ENCODE assay signal across 11 mouse cellular contexts in genomic region chr2:131344449-131344848, GRCm38 (mm10). TPM values are rescaled to one million over a fixed set of nuclear protein-coding genes. Genes with fewer than 3 reads are reported as not detected.
DNase-seq lines count a peak whose midpoint lies in the region; ATAC-seq and TF ChIP-seq lines count a peak whose summit lies in the region.
"Had no signal": no experiment of that assay in that cellular context is flagged by ENCODE, and none has a peak within 500 bp of the region (broad histone marks: within the 10 kb centered on the region; RNA-seq: fewer than 3 reads in every experiment).

No protein-coding gene starts in this region.

- WGBS in kidney, adult 2 months: 74% methylated on average over 3 of the region's 3 CpGs
- 84% methylated on average over 3 of the region's 3 CpGs for WGBS in kidney, embryonic 16.5 days

- peaks cover 5% of the 10 kb centered on the region; the same call in 1 of the 2 replicates for H3K4me1 ChIP-seq in kidney, adult 2 months (ENCODE audit: control insufficient read depth, insufficient read depth, low read length)
- peaks cover 7% of the 10 kb centered on the region for H3K4me1 ChIP-seq in kidney, embryonic 16.5 days (ENCODE audit: insufficient read depth, low read length)

- H3K36me3 ChIP-seq in kidney, adult 2 months (ENCODE audit: control insufficient read depth, insufficient read depth, low read length): no peaks in the 10 kb centered on the region
- no peaks in the 10 kb centered on the region for H3K36me3 ChIP-seq in kidney, embryonic 16.5 days (ENCODE audit: insufficient read depth, low read length)
- H3K36me3 ChIP-seq: embryonic facial prominence, embryonic 13.5 days; midbrain, embryonic 15.5 days had no signal

- TF ChIP-seq CTCF in kidney, adult 2 months (conservative IDR thresholded peaks at IDR 0.05; ENCODE audit: insufficient read depth, insufficient read length, low read depth, low read length): no peak

- no peak for TF ChIP-seq POLR2A in kidney, adult 2 months (IDR thresholded peaks at IDR 0.05; ENCODE audit: low read depth, low read length)

- H3K27me3 ChIP-seq in kidney, adult 2 months (replicated peaks; ENCODE audit: control insufficient read depth, insufficient read depth, low read length): no peaks in the 10 kb centered on the region
- H3K27me3 ChIP-seq in kidney, embryonic 16.5 days (ENCODE audit: insufficient read depth, low read length): no peaks in the 10 kb centered on the region
- H3K27me3 ChIP-seq: embryonic facial prominence, embryonic 13.5 days; midbrain, embryonic 15.5 days had no signal

- no peak overlapping the region for H3K9ac ChIP-seq in kidney, embryonic 16.5 days (replicated peaks; ENCODE audit: low read length)
- H3K9ac ChIP-seq: embryonic facial prominence, embryonic 13.5 days; midbrain, embryonic 15.5 days had no signal

- no peak overlapping the region for H3K27ac ChIP-seq in kidney, adult 2 months (ENCODE audit: insufficient read depth, low read depth, low read length)
- H3K27ac ChIP-seq in kidney, embryonic 16.5 days (ENCODE audit: low read length): no peak overlapping the region
- H3K27ac ChIP-seq: embryonic facial prominence, embryonic 13.5 days; midbrain, embryonic 15.5 days had no signal

- DNase-seq in kidney, adult 2 months: peak; percentile 76
- DNase-seq in Muller cell, postnatal 12 days (ENCODE audit: inconsistent ontology term): peak; percentile 94
- peak; percentile 81 for DNase-seq in cerebellum, adult 11-12 months
- DNase-seq in gastrocnemius, postnatal 36 days: peak; percentile 49 to 50
- DNase-seq in urinary bladder, postnatal 4 days (ENCODE audit: low spot score in 2 of 2): no peak

- H3K4me2 ChIP-seq in kidney, embryonic 16.5 days (replicated peaks; ENCODE audit: low read depth, low read length): no peak overlapping the region
- H3K4me2 ChIP-seq: embryonic facial prominence, embryonic 13.5 days; midbrain, embryonic 15.5 days had no signal

- no peak for ATAC-seq in kidney, embryonic 16.5 days (ENCODE audit: low FRiP score, low TSS enrichment)
- no peak for ATAC-seq in monocyte, adult 5-6 weeks (replicated peaks; ENCODE audit: insufficient number of reproducible peaks, low FRiP score, low TSS enrichment, poor library complexity, severe bottlenecking)
- ATAC-seq in activated CD4-positive, CD25-positive, alpha-beta regulatory T cell, adult 4 months: no peak
- ATAC-seq: inflammation-experienced regulatory T-cells, adult 6 months; midbrain, embryonic 15.5 days had no signal

- no peaks in the 10 kb centered on the region for H3K9me3 ChIP-seq in kidney, embryonic 16.5 days (ENCODE audit: low read length)
- H3K9me3 ChIP-seq: embryonic facial prominence, embryonic 13.5 days; midbrain, embryonic 15.5 days had no signal

- intact Hi-C loops in gastrocnemius, postnatal 36 days (cut with DNase I): no loop called here

- H3K4me3 ChIP-seq in kidney, adult 2 months (ENCODE audit: insufficient read depth, low read depth, low read length): no peak overlapping the region
- no peak overlapping the region for H3K4me3 ChIP-seq in kidney, embryonic 16.5 days (ENCODE audit: low read length)
- H3K4me3 ChIP-seq: embryonic facial prominence, embryonic 13.5 days; midbrain, embryonic 15.5 days had no signal

RNA-seq across cellular contexts. Expression of gene Rnf24, which starts 8.2 kb away (rescaled TPM):
- polyA plus RNA-seq in kidney, adult 2 months (2012; rRNA removed): 18.2 and 26.0 TPM in 2 replicates
- polyA plus RNA-seq in kidney, embryonic 16.5 days (2015; fragmentation: Nextera tagmentation; extraction: Ambion mirVana): 3.6 and 4.2 TPM in 2 replicates
- 1 to 10 TPM; 1.2 to 1.3 TPM for total RNA-seq in gastrocnemius, postnatal 36 days (2021)
- 1.5 to 7.3 TPM (median 1.8 TPM) in 3 replicates for total RNA-seq in monocyte, adult 5-6 weeks (2017)
- polyA plus RNA-seq in activated CD4-positive, CD25-positive, alpha-beta regulatory T cell, adult 4 months (2017; shearing (Covaris generic)): under 1 TPM; 0.47 to 0.94 TPM

Comparison
In these comparisons a context has a peak if more than half of its experiments do, and no peak if none do; other contexts are left out.
1. DNase-seq: peak in kidney, adult 2 months (single experiment), Muller cell, postnatal 12 days (single experiment), cerebellum, adult 11-12 months (single experiment) and gastrocnemius, postnatal 36 days (2 of 2); none in urinary bladder, postnatal 4 days (0 of 2).